Mouse (Mus musculus): ENCODE results near the gene Mrgpra2a.
"Not testable (repeated sequence)": the region's sequence is repeated elsewhere in the genome, so short reads cannot be mapped to it uniquely, and the experiment has no call there.

DNA sequence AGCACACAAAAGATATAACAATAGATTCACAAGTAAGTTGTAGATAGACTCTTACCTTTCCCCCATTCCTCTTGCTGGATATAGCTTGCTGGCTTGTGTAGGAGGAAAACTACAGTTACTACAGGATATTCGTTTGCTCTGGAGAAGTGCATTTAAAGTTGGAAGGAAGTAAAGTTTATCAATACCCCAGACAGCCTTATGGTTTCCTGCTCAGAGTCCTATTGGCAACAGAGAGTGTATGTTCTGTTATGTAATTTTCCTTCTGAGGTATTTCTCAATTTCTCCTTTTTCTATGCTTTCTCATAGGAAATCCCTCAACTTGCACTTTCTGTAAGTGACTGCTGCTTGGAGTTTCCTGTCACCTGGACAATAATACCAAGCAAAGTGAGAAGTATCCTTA, at the start of gene Mrgpra2a:
- TF ChIP-seq MYOD1 (IDR thresholded peaks at IDR 0.05; ENCODE audit: control insufficient read depth, insufficient read length, low read depth); CTCF (IDR thresholded peaks at IDR 0.05; ENCODE audit: control insufficient read depth, insufficient read depth, insufficient read length); MAX (IDR thresholded peaks at IDR 0.05): not testable (repeated sequence)
